Mouse (Mus musculus) MEL (cell line): ENCODE data around the gene Xpot. TPM values are rescaled to one million over a fixed set of nuclear protein-coding genes. Genes with fewer than 3 reads are reported as not detected.

Source experiments
- polyA plus RNA-seq, 2 experiments: library from polyadenylated mRNA; stranded (reverse) in 1 of 2; unstranded in 1 of 2; fragments of >175 nt in 1 of 2; fragments of >200 nt in 1 of 2; gene quantifications; 2 replicates each; pipeline versions ENCODE4 v1.2.1 to v1.2.4; 2012; ENCODE audit warnings: low replicate concordance in 2 of 2, low read depth in 1 of 2; ENCODE audit not compliant: insufficient read length in 2 of 2, insufficient read depth in 1 of 2, missing spikeins in 1 of 2
- total RNA-seq: library from RNA; depleted of rRNA; stranded (reverse); fragments of 300-350 nt; gene quantifications from 2 replicates; pipeline ENCODE4 v1.2.3, GENCODE M21; 2012; rRNA removed

Gene Xpot
- total and polyA plus RNA-seq, 3 experiments: 122 to 304 (median 154) TPM

Other genes starting within 250 kb of the Xpot start
- 8.0 and 9.2 TPM in 2 replicates for gene Rassf3, start 150.0 kb downstream of the Xpot start, total RNA-seq
- gene Rassf3, start 150.0 kb downstream of the Xpot start, polyA plus RNA-seq: 10 to 100 TPM in 1 of 2 experiments, not detected in 1; 15.8 TPM
- gene Tbk1, start 39.5 kb downstream of the Xpot start, total RNA-seq: 18.0 and 21.5 TPM in 2 replicates
- 10 to 100 TPM in 1 of 2 experiments, not detected in 1; 31.1 TPM for gene Tbk1, start 39.5 kb downstream of the Xpot start, polyA plus RNA-seq
- 0.46 and 0.65 TPM in 2 replicates for gene D930020B18Rik, start 15.3 kb upstream of the Xpot start, total RNA-seq
- under 1 TPM in 1 of 2 experiments, not detected in 1; 0.61 TPM for gene D930020B18Rik, start 15.3 kb upstream of the Xpot start, polyA plus RNA-seq
- gene BC048403, start 113.6 kb upstream of the Xpot start, total RNA-seq: 2.5 and 2.7 TPM in 2 replicates
- gene BC048403, start 113.6 kb upstream of the Xpot start, polyA plus RNA-seq: 10 to 100 TPM in 1 of 2 experiments, not detected in 1; 11.6 TPM